Mouse (Mus musculus) CH12.LX (cell line): ENCODE results near the gene Slc38a3. TPM values are rescaled to one million over a fixed set of nuclear protein-coding genes. Genes with fewer than 3 reads are reported as not detected.

Experiments
- DNase-seq: peaks from one replicate; pipeline ENCODE4 v3.0.0-alpha.2; 2013; ENCODE audit errors: extremely low read depth
- H3K27ac ChIP-seq: 2 replicates; pipeline ENCODE4 v1.5.1; 2012; ENCODE audit warnings: low read depth, mild to moderate bottlenecking, control low read depth, moderate library complexity; ENCODE audit not compliant: insufficient read depth
- H3K27me3 ChIP-seq: replicated peaks from 2 replicates; pipeline ENCODE3; 2012; ENCODE audit warnings: inconsistent platforms
- H3K36me3 ChIP-seq, 2 experiments: replicated peaks in 1 of 2; 2 replicates each; pipeline versions ENCODE3 to v1.6.1; 2012; ENCODE audit warnings: inconsistent platforms in 1 of 2, low read length in 1 of 2, mild to moderate bottlenecking in 1 of 2, mixed read lengths in 1 of 2, moderate library complexity in 1 of 2; ENCODE audit not compliant: control insufficient read depth in 1 of 2, insufficient read depth in 1 of 2
- H3K4me1 ChIP-seq, 2 experiments: 2 replicates each; pipeline ENCODE4 v1.6.1; 2012; ENCODE audit warnings: inconsistent platforms in 1 of 2, moderate library complexity in 1 of 2; ENCODE audit not compliant: insufficient read depth in 2 of 2, control insufficient read depth in 1 of 2
- H3K4me2 ChIP-seq: 2 replicates; pipeline ENCODE4 v1.6.1; 2012; ENCODE audit warnings: low read depth, mild to moderate bottlenecking, control low read depth; ENCODE audit not compliant: poor library complexity, insufficient read depth, severe bottlenecking
- H3K4me3 ChIP-seq, 3 experiments: fragments of 150-350 bp in 1 of 3; sonication (generic) in 1 of 3; replicated peaks in 1 of 3; 2 replicates each; pipeline versions ENCODE3 to v1.5.1; 2011 to 2012; ENCODE audit warnings: low read depth in 2 of 3, low read length in 2 of 3, mild to moderate bottlenecking in 2 of 3, moderate library complexity in 2 of 3, control low read depth in 1 of 3, improper control_type of control experiment in 1 of 3, inconsistent platforms in 1 of 3, mixed read lengths in 1 of 3; ENCODE audit not compliant: poor library complexity in 1 of 3
- H3K79me2 ChIP-seq: replicated peaks from 2 replicates; pipeline ENCODE4 v1.6.1; 2012; ENCODE audit warnings: mild to moderate bottlenecking, moderate library complexity; ENCODE audit not compliant: control insufficient read depth, poor library complexity, insufficient read depth, severe bottlenecking; ENCODE audit errors: extremely low read depth
- H3K9ac ChIP-seq: 2 replicates; pipeline ENCODE4 v1.6.1; 2012; ENCODE audit warnings: low read depth, mild to moderate bottlenecking, control low read depth, moderate library complexity; ENCODE audit not compliant: insufficient read depth
- H3K9me3 ChIP-seq: replicated peaks from 2 replicates; pipeline ENCODE3; 2012; ENCODE audit warnings: low read length, inconsistent platforms, mixed read lengths
- CHD1 ChIP-seq: IDR thresholded peaks from 2 replicates; pipeline ENCODE4 v1.6.1; 2012; ENCODE audit warnings: low read depth, low read length, improper control_type of control experiment, inconsistent platforms
- CHD2 ChIP-seq: IDR thresholded peaks from 2 replicates; pipeline ENCODE4 v1.6.1; 2011; ENCODE audit warnings: low read length, improper control_type of control experiment
- CTCF ChIP-seq, 2 experiments: IDR thresholded peaks in 1 of 2; conservative IDR thresholded peaks in 1 of 2; 2 replicates each; pipeline ENCODE4 v1.5.1; 2011 to 2012; ENCODE audit warnings: low read depth in 2 of 2, low read length in 2 of 2, improper control_type of control experiment in 1 of 2, inconsistent platforms in 1 of 2, mild to moderate bottlenecking in 1 of 2, moderate library complexity in 1 of 2
- E2F4 ChIP-seq: IDR thresholded peaks from 2 replicates; pipeline ENCODE4 v1.6.1; 2011; ENCODE audit warnings: low read depth, low read length, improper control_type of control experiment; ENCODE audit not compliant: insufficient replicate concordance
- ELF1 ChIP-seq: IDR thresholded peaks from 2 replicates; pipeline ENCODE4 v1.6.1; 2014; ENCODE audit warnings: low read depth, mild to moderate bottlenecking, inconsistent platforms, low read length, improper control_type of control experiment
- IRF4 ChIP-seq: IDR thresholded peaks from 2 replicates; pipeline ENCODE4 v1.6.1; 2014; ENCODE audit warnings: low read depth, mild to moderate bottlenecking, inconsistent platforms, low read length, improper control_type of control experiment
- KAT2A ChIP-seq: IDR thresholded peaks from 2 replicates; pipeline ENCODE4 v1.6.1; 2012; ENCODE audit warnings: low read length, improper control_type of control experiment, inconsistent platforms; ENCODE audit not compliant: insufficient replicate concordance
- MAFK ChIP-seq: IDR thresholded peaks from 2 replicates; pipeline ENCODE4 v1.6.1; 2011; ENCODE audit warnings: low read length, improper control_type of control experiment; ENCODE audit not compliant: insufficient replicate concordance
- MAX ChIP-seq: IDR thresholded peaks from 2 replicates; pipeline ENCODE4 v1.6.1; 2011; ENCODE audit warnings: low read length, improper control_type of control experiment
- MEF2A ChIP-seq: IDR thresholded peaks from 2 replicates; pipeline ENCODE4 v1.6.1; 2014; ENCODE audit warnings: low read depth, mild to moderate bottlenecking, inconsistent platforms, low read length, improper control_type of control experiment, borderline replicate concordance
- NELFE ChIP-seq: IDR thresholded peaks from 2 replicates; pipeline ENCODE4 v1.6.1; 2011; ENCODE audit warnings: low read depth, low read length, improper control_type of control experiment
- NRF1 ChIP-seq: IDR thresholded peaks from 2 replicates; pipeline ENCODE4 v1.6.1; 2014; ENCODE audit warnings: low read depth, mild to moderate bottlenecking, inconsistent platforms, low read length, improper control_type of control experiment, moderate library complexity
- POLR2AphosphoS2 ChIP-seq: IDR thresholded peaks from 2 replicates; pipeline ENCODE4 v1.6.1; 2011; ENCODE audit warnings: low read depth, low read length, improper control_type of control experiment
- RAD21 ChIP-seq: IDR thresholded peaks from 2 replicates; pipeline ENCODE4 v1.6.1; 2011; ENCODE audit warnings: low read depth, mild to moderate bottlenecking, low read length, improper control_type of control experiment, moderate library complexity
- SIN3A ChIP-seq: IDR thresholded peaks from 2 replicates; pipeline ENCODE4 v1.6.1; 2012; ENCODE audit warnings: low read length, improper control_type of control experiment, inconsistent platforms
- SMC3 ChIP-seq: IDR thresholded peaks from 2 replicates; pipeline ENCODE4 v1.6.1; 2011; ENCODE audit warnings: low read depth, low read length, improper control_type of control experiment
- TCF12 ChIP-seq: IDR thresholded peaks from 2 replicates; pipeline ENCODE4 v1.6.1; 2014; ENCODE audit warnings: low read depth, mild to moderate bottlenecking, inconsistent platforms, low read length, improper control_type of control experiment
- USF2 ChIP-seq: conservative IDR thresholded peaks from 2 replicates; pipeline ENCODE4 v1.6.1; 2011; ENCODE audit warnings: low read depth, low read length, improper control_type of control experiment
- ZKSCAN1 ChIP-seq: IDR thresholded peaks from 2 replicates; pipeline ENCODE4 v1.6.1; 2012; ENCODE audit warnings: low read depth, inconsistent platforms, low read length, improper control_type of control experiment, borderline replicate concordance
- dilution Hi-C: fragments of 300-500 bp; cut with MboI; formaldehyde crosslinking; loops from 2 replicates; pipeline ENCODE4 v1.14.3; 2020; ENCODE audit warnings: low sequenced_read_pairs; ENCODE audit not compliant: extremely low pct_unique_long_range_greater_than_20kb, extremely low pct_ligation_motif_present
- in situ Hi-C: fragments of 300-500 bp; cut with MboI; formaldehyde crosslinking; loops from 3 replicates; pipeline ENCODE4 v1.14.3; 2019; ENCODE audit warnings: low sequenced_read_pairs, low pct_ligation_motif_present, low pct_unique_long_range_greater_than_20kb, mixed read lengths
- polyA plus RNA-seq: library from polyadenylated mRNA; unstranded; fragments of >175 nt; gene quantifications from 2 replicates; pipeline ENCODE4 v1.2.1, GENCODE M21; 2012; ENCODE audit warnings: low read depth; ENCODE audit not compliant: insufficient read length
- total RNA-seq, 2 experiments: library from RNA; depleted of rRNA; stranded (reverse); fragments of 300-350 nt in 1 of 2; fragments of >200 nt in 1 of 2; gene quantifications; 2 replicates each; pipeline ENCODE4 v1.2.3; 2012 to 2014

Slc38a3 gene
- total and polyA plus RNA-seq, 3 experiments: 0.04 TPM; not detected in 2

DNA sequence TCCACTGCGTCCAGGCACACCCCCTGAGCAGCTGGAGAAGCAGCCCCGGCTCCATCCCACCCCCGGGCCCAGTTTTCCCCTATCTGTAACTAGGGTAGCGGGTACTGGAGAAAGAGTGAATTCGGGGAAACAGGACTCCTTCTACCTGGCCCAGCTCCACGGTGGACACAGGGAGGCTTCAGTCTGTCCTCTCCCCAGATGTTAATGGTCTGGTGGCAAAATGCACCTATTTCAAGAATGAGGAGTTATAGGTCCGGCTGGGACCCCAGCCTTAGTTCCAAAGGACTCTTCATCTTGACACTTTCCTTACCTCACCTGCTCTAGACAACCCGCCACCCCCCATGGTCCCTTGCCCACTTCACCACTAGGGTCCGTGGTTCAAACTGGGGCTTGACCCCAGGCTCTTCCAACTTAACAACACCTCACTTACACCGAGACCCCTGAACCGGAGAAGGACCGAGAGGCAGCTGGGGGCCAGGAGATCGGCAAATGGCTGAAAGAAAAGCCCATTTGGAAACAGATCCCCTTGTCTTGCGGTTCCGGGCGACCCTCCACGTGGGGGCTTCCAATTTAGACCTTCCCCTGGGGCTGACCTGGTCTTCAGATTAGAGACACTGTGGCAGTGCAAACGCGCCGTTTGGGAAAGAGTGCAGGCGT is 39.2 kb upstream of the Slc38a3 start:
- dilution Hi-C loops: no loop called here
- peaks cover 7 to 26% of the 10 kb centered on the region in 2 experiments; a peak in 3 of 4 replicates for H3K4me1 ChIP-seq
- DNase-seq: no peak
- H3K9ac ChIP-seq: no peak overlapping the region
- H3K79me2 ChIP-seq: no peaks in the 10 kb centered on the region
- no peaks in the 10 kb centered on the region for H3K36me3 ChIP-seq
- peaks cover 91% of the 10 kb centered on the region for H3K27me3 ChIP-seq
- TF ChIP-seq KAT2A (no peak), RAD21 (no peak), POLR2AphosphoS2 (no peak), SMC3 (no peak), E2F4 (no peak), NRF1 (no peak), SIN3A (no peak), MAFK (no peak), IRF4 (no peak), USF2 (no peak), TCF12 (no peak), ELF1 (no peak), MEF2A (no peak), ZKSCAN1 (no peak), MAX (no peak), CHD1 (no peak), CTCF (conservative IDR thresholded peaks at IDR 0.05 in 1 of 2, IDR thresholded peaks at IDR 0.05 in 1 of 2; ENCODE audit: low read depth in 2 of 2, low read length in 2 of 2) (no peak)
- H3K4me2 ChIP-seq: no peak overlapping the region
- no peak overlapping the region for H3K4me3 ChIP-seq
- no peak overlapping the region for H3K27ac ChIP-seq
- in situ Hi-C loops: no loop called here
- H3K9me3 ChIP-seq: no peaks in the 10 kb centered on the region

DNA sequence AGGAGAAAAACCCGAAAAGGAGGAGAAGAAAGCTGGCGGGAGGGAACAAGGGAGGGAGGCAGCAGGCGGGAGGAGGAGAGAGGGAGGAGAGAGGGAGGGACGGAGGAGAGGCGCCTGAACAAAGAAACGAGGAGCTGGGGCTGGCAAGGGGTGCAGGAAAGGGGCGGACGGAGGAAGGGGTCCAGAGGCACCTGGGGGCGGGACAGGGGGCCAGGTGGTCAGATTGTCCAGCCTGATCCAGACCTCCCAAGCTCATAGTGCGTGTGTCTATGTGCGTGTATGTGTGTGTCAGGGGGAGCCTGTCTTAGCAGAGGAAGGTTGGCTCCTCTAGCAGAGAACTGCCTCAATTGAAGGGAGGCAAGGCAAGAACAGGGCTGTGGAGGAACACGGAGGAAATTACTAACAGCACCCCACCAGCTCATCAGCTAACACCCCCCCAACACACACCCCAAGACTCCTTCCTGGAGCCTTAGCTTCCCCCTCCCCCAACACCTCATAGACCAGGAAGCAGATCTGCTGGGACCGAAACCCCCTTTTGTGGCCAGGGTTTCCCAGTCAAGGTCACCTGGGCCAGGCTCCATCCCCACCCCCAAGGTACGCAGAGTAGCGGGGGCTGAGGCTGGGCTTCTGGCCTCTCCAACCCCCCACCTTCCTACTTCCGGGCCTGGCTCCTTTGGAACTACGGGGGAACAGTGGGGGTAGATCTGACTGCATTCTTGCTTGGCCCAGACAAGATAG is 38.5 kb upstream of the Slc38a3 start:
- Histone ChIP-seq H3K4me2 (no peak overlapping the region), H3K27ac (no peak overlapping the region), H3K9me3 (no peaks in the 10 kb centered on the region), H3K4me3 (no peak overlapping the region), H3K27me3 (peaks cover 91% of the 10 kb centered on the region), H3K36me3 (no peaks in the 10 kb centered on the region), H3K79me2 (no peaks in the 10 kb centered on the region), H3K4me1 (peaks cover 7 to 26% of the 10 kb centered on the region in 2 experiments; a peak in 3 of 4 replicates), H3K9ac (no peak overlapping the region)
- in situ Hi-C loops: no loop called here
- dilution Hi-C loops: no loop called here
- TF ChIP-seq MAFK (no peak), NELFE (no peak), ELF1 (peak; percentile 52), IRF4 (0 out of 2 replicates have a peak, but pooled peaks have one; percentile 35), CHD2 (peak; percentile 60; the same call in 1 of the 2 replicates)
- no peak for DNase-seq
